ENCODE assay signal across 22 mouse cellular contexts in the genomic region with DNA sequence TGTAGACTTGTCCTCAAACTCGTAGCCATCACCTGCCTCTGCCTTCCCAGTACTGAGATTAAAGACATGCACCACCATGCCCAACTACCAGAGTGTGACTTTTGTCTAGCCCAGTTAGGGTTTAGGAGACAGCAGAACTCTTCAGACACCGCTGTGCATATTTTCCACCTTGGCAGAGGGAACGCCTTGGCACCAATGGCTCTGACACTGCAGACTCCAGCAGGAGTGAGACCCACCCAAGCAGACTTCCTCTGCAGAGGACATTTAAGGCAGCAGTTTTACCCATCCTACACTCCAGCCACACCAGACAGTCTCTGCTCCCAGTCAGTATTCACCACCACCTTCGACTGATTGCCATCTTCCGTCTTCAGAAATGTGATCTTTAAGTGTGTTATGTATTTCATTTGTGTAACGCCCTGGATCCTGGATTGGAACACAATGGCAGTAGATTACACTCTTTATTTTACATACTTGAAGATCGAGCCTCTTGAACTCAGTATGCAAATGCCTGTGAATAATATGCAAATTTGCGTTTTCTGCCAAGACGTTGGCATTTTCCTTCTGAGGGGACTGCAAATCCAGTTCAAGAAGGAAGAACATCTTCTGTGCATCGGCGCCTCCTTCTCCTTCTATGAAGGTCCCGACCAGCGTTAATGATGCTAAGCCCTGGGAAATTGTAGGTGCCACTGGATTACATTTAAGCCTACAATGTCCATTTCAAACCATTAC.
DNase-seq lines count a peak whose midpoint lies in the region; ATAC-seq lines count a peak whose summit lies in the region.
"Had no signal": no experiment of that assay in that cellular context is flagged by ENCODE, and none has a peak within 500 bp of the region (broad histone marks: within the 10 kb centered on the region; RNA-seq: fewer than 3 reads in every experiment).

No protein-coding gene starts in this region.

- H3K27ac ChIP-seq in forebrain, embryonic 14.5 days (ENCODE audit: low read depth, low read length), result no peak overlapping the region
- no peak overlapping the region for H3K27ac ChIP-seq in forebrain, embryonic 10.5 days
- H3K27ac ChIP-seq in heart, embryonic 10.5 days, result no peak overlapping the region
- H3K27ac ChIP-seq: embryonic facial prominence, embryonic 12.5 days; forebrain, embryonic 13.5 days; heart, embryonic 15.5 days; hindbrain, embryonic 13.5 days; hindbrain, postnatal 0 days had no signal

- peak; percentile 41 for DNase-seq in forebrain, embryonic 14.5 days (ENCODE audit: low spot score)
- no peak for DNase-seq in forebrain, embryonic 10.5 days (ENCODE audit: extremely low spot score, low spot score)
- DNase-seq in heart, adult 11 months, result peak; percentile 73
- DNase-seq in heart, embryonic 10.5 days (ENCODE audit: low spot score), result no peak
- DNase-seq in right cerebral cortex, postnatal 25 days, result peak; percentile 29
- DNase-seq in right cerebral cortex, postnatal 14 days, result no peak
- DNase-seq in telencephalon, adult 2 months (ENCODE audit: low read depth, low spot score), result peak; percentile 58
- DNase-seq: adrenal gland, adult 2 months; adrenal gland, postnatal 25 days; cerebellum, adult 11 months; cerebellum, adult 9-10 months; embryo, embryonic 11 days; gastrocnemius, postnatal 36 days; heart, adult 18-20 months; heart, postnatal 14 days; kidney, adult 11 months had no signal

- no peak overlapping the region for H3K4me2 ChIP-seq in forebrain, embryonic 14.5 days (ENCODE audit: low read length)
- H3K4me2 ChIP-seq: embryonic facial prominence, embryonic 12.5 days; forebrain, embryonic 13.5 days; heart, embryonic 11.5 days; heart, embryonic 15.5 days; hindbrain, embryonic 13.5 days had no signal

- H3K27me3 ChIP-seq in forebrain, embryonic 14.5 days (replicated peaks; ENCODE audit: control insufficient read depth, insufficient read depth, low read length), result no peaks in the 10 kb centered on the region
- H3K27me3 ChIP-seq in forebrain, embryonic 10.5 days (ENCODE audit: poor library complexity, severe bottlenecking), result no peaks in the 10 kb centered on the region
- H3K27me3 ChIP-seq in heart, embryonic 10.5 days (ENCODE audit: insufficient read depth, poor library complexity, severe bottlenecking), result no peaks in the 10 kb centered on the region
- H3K27me3 ChIP-seq: embryonic facial prominence, embryonic 12.5 days; forebrain, embryonic 13.5 days; heart, embryonic 15.5 days; hindbrain, embryonic 13.5 days had no signal

- no peak overlapping the region for H3K9ac ChIP-seq in forebrain, embryonic 14.5 days (ENCODE audit: low read length)
- H3K9ac ChIP-seq: embryonic facial prominence, embryonic 12.5 days; forebrain, embryonic 13.5 days; heart, embryonic 15.5 days; hindbrain, embryonic 13.5 days had no signal

- H3K4me3 ChIP-seq in forebrain, embryonic 14.5 days (ENCODE audit: low read depth, low read length), result no peak overlapping the region
- no peak overlapping the region for H3K4me3 ChIP-seq in forebrain, embryonic 10.5 days
- H3K4me3 ChIP-seq in heart, embryonic 10.5 days, result no peak overlapping the region
- H3K4me3 ChIP-seq: embryonic facial prominence, embryonic 12.5 days; forebrain, embryonic 13.5 days; heart, embryonic 15.5 days; hindbrain, embryonic 13.5 days had no signal

- WGBS in forebrain, embryonic 14.5 days, result 74% methylated on average over 13 of the region's 13 CpGs
- 89% methylated on average over 13 of the region's 13 CpGs for WGBS in forebrain, embryonic 10.5 days
- WGBS in heart, embryonic 10.5 days, result 83% methylated on average over 13 of the region's 13 CpGs

- no peaks in the 10 kb centered on the region for H3K9me3 ChIP-seq in forebrain, embryonic 14.5 days (replicated peaks; ENCODE audit: control insufficient read depth, low read length)
- no peaks in the 10 kb centered on the region for H3K9me3 ChIP-seq in forebrain, embryonic 10.5 days
- no peaks in the 10 kb centered on the region for H3K9me3 ChIP-seq in heart, embryonic 10.5 days
- H3K9me3 ChIP-seq: embryonic facial prominence, embryonic 12.5 days; forebrain, embryonic 13.5 days; heart, embryonic 15.5 days; hindbrain, embryonic 13.5 days had no signal

- H3K4me1 ChIP-seq in forebrain, embryonic 14.5 days (ENCODE audit: control insufficient read depth, insufficient read depth, low read length), result peaks cover 4% of the 10 kb centered on the region
- no peaks in the 10 kb centered on the region for H3K4me1 ChIP-seq in forebrain, embryonic 10.5 days
- no peaks in the 10 kb centered on the region for H3K4me1 ChIP-seq in heart, embryonic 10.5 days
- H3K4me1 ChIP-seq: embryonic facial prominence, embryonic 12.5 days; forebrain, embryonic 13.5 days; heart, embryonic 15.5 days; hindbrain, embryonic 13.5 days had no signal

- no peak for ATAC-seq in forebrain, embryonic 14.5 days
- ATAC-seq: forebrain, embryonic 13.5 days; hindbrain, postnatal 0 days had no signal

- no peaks in the 10 kb centered on the region for H3K36me3 ChIP-seq in forebrain, embryonic 14.5 days (ENCODE audit: control insufficient read depth, insufficient read depth, low read length)
- no peaks in the 10 kb centered on the region for H3K36me3 ChIP-seq in forebrain, embryonic 10.5 days (replicated peaks)
- no peaks in the 10 kb centered on the region for H3K36me3 ChIP-seq in heart, embryonic 10.5 days
- H3K36me3 ChIP-seq: embryonic facial prominence, embryonic 12.5 days; heart, embryonic 15.5 days; hindbrain, embryonic 13.5 days had no signal

Comparison
In these comparisons a context has a peak if more than half of its experiments do, and no peak if none do; other contexts are left out.
1. DNase-seq: peak in forebrain, embryonic 14.5 days (single experiment), heart, adult 11 months (single experiment), right cerebral cortex, postnatal 25 days (single experiment) and telencephalon, adult 2 months (single experiment); none in forebrain, embryonic 10.5 days (single experiment), heart, embryonic 10.5 days (single experiment) and right cerebral cortex, postnatal 14 days (single experiment).